Mouse (Mus musculus): Measurements from ENCODE around the gene Olfr417.
"Not testable (repeated sequence)": the region's sequence is repeated elsewhere in the genome, so short reads cannot be mapped to it uniquely, and the experiment has no call there.

The Olfr417 gene

DNA sequence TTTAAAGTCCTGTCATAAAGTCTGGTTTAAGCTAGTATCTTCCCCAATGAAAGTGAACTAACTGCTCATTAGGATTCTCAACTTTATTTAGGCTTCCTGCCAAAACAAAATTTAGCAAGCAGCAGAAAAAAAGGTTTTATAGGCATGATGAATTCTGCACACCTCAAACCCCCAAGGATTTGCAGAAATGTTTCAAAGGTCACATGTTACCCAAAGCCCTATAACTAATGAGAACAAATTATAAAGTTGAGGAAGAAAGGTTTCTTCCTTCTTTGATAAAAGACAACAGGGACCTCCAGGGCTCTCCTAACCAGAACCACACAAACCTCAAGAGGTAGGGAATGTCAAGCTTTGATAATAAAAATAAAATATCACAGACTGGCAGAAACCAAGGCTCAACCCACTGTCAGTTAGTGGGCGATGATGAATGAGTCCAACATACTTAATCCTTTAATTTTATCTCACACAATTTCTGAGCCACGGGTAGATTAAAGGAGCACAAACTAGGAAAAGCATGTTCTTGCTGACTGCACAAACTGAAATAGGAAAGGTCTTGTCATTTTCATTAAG is at the start of gene Olfr417:
TSS of gene Olfr417 (plus strand) at position 241 of the 570 bp plus-strand sequence.
- in situ Hi-C loops (cut with MboI, MseI), result no loop called here

DNA sequence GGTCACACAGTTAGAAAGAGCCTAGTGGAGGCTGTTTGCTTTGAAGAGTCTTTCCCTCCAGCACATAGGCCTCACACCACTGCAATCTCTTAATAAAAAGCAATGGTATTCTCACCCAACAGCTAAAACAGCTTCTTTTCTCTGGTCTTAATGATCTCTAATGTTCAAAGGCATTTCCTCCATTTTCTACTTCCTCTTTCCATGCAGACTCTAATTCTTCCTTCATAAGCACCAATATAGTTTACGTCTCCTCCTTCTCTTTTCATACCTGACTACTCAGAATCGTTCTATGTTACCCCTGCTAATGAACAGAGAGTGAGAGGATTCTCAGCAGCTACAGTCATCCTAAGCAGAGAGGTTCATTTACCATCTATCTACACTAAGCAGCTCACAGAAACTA is 47.6 kb upstream of the Olfr417 start:
- in situ Hi-C loops (cut with MboI, MseI), result no loop called here

- in situ Hi-C loops (cut with MboI, MseI), result no loop called here
These were observed 34.7 kb upstream of the Olfr417 start, which contains the start of gene Mptx1 for GRCm38 (mm10) chr1:174330218-174330617. Mptx1 (plus strand) TSS chr1:174330518.

GRCm38 (mm10) chr1:174353636-174354035 is 11.3 kb upstream of the Olfr417 start:
- in situ Hi-C loops (cut with MboI, MseI), result not testable (repeated sequence)

DNA sequence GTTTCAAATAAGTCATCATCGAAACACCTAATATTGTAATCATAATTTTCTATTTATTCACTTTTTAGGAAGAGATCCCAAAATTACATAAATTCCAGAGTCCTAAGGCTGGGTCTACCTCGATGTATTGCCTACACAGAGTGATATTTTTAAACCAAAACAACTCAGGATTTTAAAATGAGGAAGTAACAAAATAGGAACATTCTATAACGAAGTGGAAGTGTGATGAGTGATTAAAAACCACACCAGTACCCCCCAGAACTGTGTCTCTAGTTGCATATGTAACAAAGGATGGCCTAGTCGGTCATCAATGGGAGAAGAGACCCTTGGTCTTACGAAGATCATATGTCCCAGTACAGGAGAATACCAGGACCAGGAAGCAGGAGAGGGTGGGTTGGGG is 10.3 kb upstream of the Olfr417 start:
- in situ Hi-C loops (cut with MboI, MseI), result no loop called here

DNA sequence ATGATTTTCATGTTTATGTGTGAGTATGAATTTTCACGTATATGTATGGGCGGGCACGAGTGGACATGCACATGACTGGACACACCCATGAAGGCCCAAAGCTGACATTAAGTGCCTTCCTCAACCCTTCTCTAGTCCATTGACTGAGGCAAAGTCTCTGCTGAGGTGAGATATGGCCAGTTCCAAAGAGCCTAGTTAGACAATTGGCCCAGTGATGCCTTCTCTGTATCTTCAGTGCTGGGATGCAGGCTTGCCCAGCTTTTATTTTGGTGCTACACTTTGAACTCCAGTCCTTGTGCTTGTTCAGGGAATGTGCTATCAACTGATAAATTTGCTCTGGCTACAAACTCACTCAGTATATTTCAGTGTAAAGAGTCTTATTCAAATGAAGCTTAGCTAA is 8.9 kb downstream of the Olfr417 start:
- in situ Hi-C loops (cut with MboI, MseI), result no loop called here

- in situ Hi-C loops (cut with MboI, MseI), result no loop called here
These were observed 25.8 kb downstream of the Olfr417 start, which contains the start of gene Olfr248 for GRCm38 (mm10) chr1:174390746-174391145. Olfr248 (plus strand) TSS chr1:174391046.

DNA sequence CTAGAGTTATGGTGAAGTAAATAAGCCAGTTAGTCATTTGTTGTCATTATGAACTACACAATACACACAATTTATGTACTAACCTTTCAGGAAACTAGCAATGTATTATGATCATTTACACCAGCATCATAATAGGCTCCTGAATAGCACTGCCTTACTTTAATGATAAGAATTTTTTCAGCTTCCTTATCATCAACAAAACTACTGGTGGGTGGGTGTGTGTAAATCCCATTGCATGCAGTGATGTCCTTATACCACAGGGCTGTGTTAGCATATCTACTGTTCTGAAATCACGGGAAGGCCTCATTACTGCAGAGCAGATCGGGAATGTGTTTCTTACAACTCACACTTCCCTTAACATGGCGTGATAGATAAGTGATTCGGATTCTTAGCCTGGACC is 58.0 kb downstream of the Olfr417 start:
- in situ Hi-C loops (cut with MboI, MseI), result no loop called here

GRCm38 (mm10) chr1:174423764-174424163 is 58.8 kb downstream of the Olfr417 start, which contains the start of gene Olfr414:
Olfr414 (plus strand) TSS chr1:174424064.
- in situ Hi-C loops (cut with MboI, MseI), result no loop called here

All from T-helper 2 cell (primary cell).